Mouse (Mus musculus) kidney, embryonic 16.5 days (tissue): ENCODE data around the gene Ptpn5. TPM values are rescaled to one million over a fixed set of nuclear protein-coding genes. Genes with fewer than 3 reads are reported as not detected.

ENCODE experiments used
- ATAC-seq: fragments of 200-750 bp; cut with Nextera tagmentation; 2 replicates; pipeline ENCODE4 v1.8.0; 2017; ENCODE audit warnings: moderate TSS enrichment; ENCODE audit not compliant: low FRiP score, low TSS enrichment
- H3K27ac ChIP-seq: fragments of 300-500 bp; sonication (generic); 2 replicates; pipeline ENCODE4 v1.5.1; 2014; ENCODE audit warnings: low read length
- H3K27me3 ChIP-seq: fragments of 300-500 bp; sonication (generic); 2 replicates; pipeline ENCODE4 v1.6.1; 2014; ENCODE audit warnings: low read length, control low read depth, mixed read lengths; ENCODE audit not compliant: insufficient read depth
- H3K36me3 ChIP-seq: fragments of 300-500 bp; sonication (generic); 2 replicates; pipeline ENCODE4 v1.6.1; 2014; ENCODE audit warnings: low read length, control low read depth, mixed read lengths; ENCODE audit not compliant: insufficient read depth
- H3K4me1 ChIP-seq: fragments of 300-500 bp; sonication (generic); 2 replicates; pipeline ENCODE4 v1.6.1; 2014; ENCODE audit warnings: low read length, control low read depth, mixed read lengths; ENCODE audit not compliant: insufficient read depth
- H3K4me2 ChIP-seq: fragments of 300-500 bp; sonication (generic); replicated peaks from 2 replicates; pipeline ENCODE4 v1.6.1; 2014; ENCODE audit warnings: low read depth, low read length
- H3K4me3 ChIP-seq: fragments of 300-500 bp; sonication (generic); 2 replicates; pipeline ENCODE4 v1.5.1; 2014; ENCODE audit warnings: mild to moderate bottlenecking, low read length
- H3K9ac ChIP-seq: fragments of 300-500 bp; sonication (generic); replicated peaks from 2 replicates; pipeline ENCODE4 v1.6.1; 2014; ENCODE audit warnings: low read length
- H3K9me3 ChIP-seq: fragments of 300-500 bp; sonication (generic); 2 replicates; pipeline ENCODE4 v1.6.1; 2016; ENCODE audit warnings: low read length, control low read depth
- WGBS: fragments of 180-500 bp; shearing (Covaris S2); extraction: QIAGEN DNeasy Blood & Tissue Kit; methylation state at CpG from one replicate; pipeline ENCODE4 v1.1.7; 2014; 5-methylcytosine and 5-hydroxymethylcytosine counted together
- microRNA-seq: library from miRNA; unstranded; fragments of <30 nt; microRNA quantifications from one replicate; pipeline ENCODE4, GENCODE M21; 2016
- polyA plus RNA-seq: library from polyadenylated mRNA; unstranded; fragments of >200 nt; fragmentation: Nextera tagmentation; extraction: Ambion mirVana; gene quantifications from 2 replicates; pipeline ENCODE4 v1.2.1, GENCODE M21; 2015

Ptpn5 gene
- polyA plus RNA-seq, 1 experiment from 2014 or later, result 0.90 TPM

- Histone ChIP-seq H3K4me1 (no peaks in the 10 kb centered on the region), H3K4me2 (no peak overlapping the region), H3K9ac (no peak overlapping the region), H3K27ac (no peak overlapping the region), H3K9me3 (no peaks in the 10 kb centered on the region), H3K4me3 (no peak overlapping the region), H3K27me3 (no peaks in the 10 kb centered on the region), H3K36me3 (no peaks in the 10 kb centered on the region)
- no peak for ATAC-seq
- 60% methylated on average over 4 of the region's 4 CpGs for WGBS
Measured at GRCm38 (mm10) chr7:47034785-47035384, 98.6 kb downstream of the Ptpn5 start.

DNA sequence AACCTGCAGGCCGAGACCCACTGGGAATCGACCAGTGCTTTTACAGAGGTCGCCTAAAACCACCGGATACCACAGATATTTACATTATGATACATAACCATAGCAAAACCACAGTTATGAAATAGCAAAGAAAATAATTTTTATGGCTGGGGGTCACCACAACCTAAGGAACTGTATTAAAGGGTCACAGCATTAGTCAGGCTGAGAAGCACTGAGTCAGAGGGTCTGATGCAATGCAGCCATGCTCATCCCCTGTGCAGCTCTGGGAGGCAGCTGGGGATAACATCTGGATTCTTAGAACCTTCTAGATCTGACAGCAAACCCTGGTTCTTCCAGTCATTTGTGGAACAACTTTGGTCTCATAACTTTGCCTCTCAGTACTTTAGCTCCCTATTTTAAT lies 102.1 kb downstream of the Ptpn5 start:
- Histone ChIP-seq H3K36me3 (no peaks in the 10 kb centered on the region), H3K4me1 (no peaks in the 10 kb centered on the region), H3K9ac (no peak overlapping the region), H3K4me3 (no peak overlapping the region), H3K4me2 (no peak overlapping the region), H3K27ac (no peak overlapping the region), H3K27me3 (no peaks in the 10 kb centered on the region), H3K9me3 (no peaks in the 10 kb centered on the region)
- WGBS, result 84% methylated on average over 4 of the region's 4 CpGs
- no peak for ATAC-seq

GRCm38 (mm10) chr7:47030517-47031193 lies 102.8 kb downstream of the Ptpn5 start:
- Histone ChIP-seq H3K9me3 (no peaks in the 10 kb centered on the region), H3K36me3 (no peaks in the 10 kb centered on the region), H3K4me2 (no peak overlapping the region), H3K4me1 (no peaks in the 10 kb centered on the region), H3K4me3 (no peak overlapping the region), H3K27ac (0 out of 2 replicates have a peak overlapping the region, but pooled peaks have one; percentile 29), H3K9ac (no peak overlapping the region), H3K27me3 (no peaks in the 10 kb centered on the region)
- ATAC-seq, result no peak; the same call in 1 of the 2 replicates
- WGBS, result 78% methylated on average over 9 of the region's 9 CpGs

Small RNA genes lying within 50 kb of the gene (microRNA-seq; reads per million reads assigned to microRNA genes)
- gene Mir7056, result not detected

Other genes with a start within 250 kb of the Ptpn5 start
- 163 and 179 TPM in 2 replicates for gene Tsg101, start 213.7 kb downstream of the Ptpn5 start, polyA plus RNA-seq
- gene Uevld, start 175.2 kb downstream of the Ptpn5 start, polyA plus RNA-seq, result 11.0 and 12.8 TPM in 2 replicates
- not detected in 2 replicates for gene Gm9999, start 150.1 kb downstream of the Ptpn5 start, polyA plus RNA-seq
- gene Spty2d1, start 125.3 kb downstream of the Ptpn5 start, polyA plus RNA-seq, result 20.9 and 21.1 TPM in 2 replicates
- 34.8 and 35.8 TPM in 2 replicates for gene Tmem86a, start 83.1 kb downstream of the Ptpn5 start, polyA plus RNA-seq
- not detected in 2 replicates for gene Mrgpra6, start 71.2 kb upstream of the Ptpn5 start, polyA plus RNA-seq
- gene Mrgpra9, start 119.2 kb upstream of the Ptpn5 start, polyA plus RNA-seq, result not detected in 2 replicates
- gene Mrgpra1, start 220.6 kb upstream of the Ptpn5 start, polyA plus RNA-seq, result not detected in 2 replicates